Mouse (Mus musculus): ENCODE measurements at regions not wholly inside any gene's neighbourhood (a gene's known extent, or its start where the extent isn't known, plus 50 kb on each side); places are given as distances from the start of the nearest gene placed in this dataset.

DNA sequence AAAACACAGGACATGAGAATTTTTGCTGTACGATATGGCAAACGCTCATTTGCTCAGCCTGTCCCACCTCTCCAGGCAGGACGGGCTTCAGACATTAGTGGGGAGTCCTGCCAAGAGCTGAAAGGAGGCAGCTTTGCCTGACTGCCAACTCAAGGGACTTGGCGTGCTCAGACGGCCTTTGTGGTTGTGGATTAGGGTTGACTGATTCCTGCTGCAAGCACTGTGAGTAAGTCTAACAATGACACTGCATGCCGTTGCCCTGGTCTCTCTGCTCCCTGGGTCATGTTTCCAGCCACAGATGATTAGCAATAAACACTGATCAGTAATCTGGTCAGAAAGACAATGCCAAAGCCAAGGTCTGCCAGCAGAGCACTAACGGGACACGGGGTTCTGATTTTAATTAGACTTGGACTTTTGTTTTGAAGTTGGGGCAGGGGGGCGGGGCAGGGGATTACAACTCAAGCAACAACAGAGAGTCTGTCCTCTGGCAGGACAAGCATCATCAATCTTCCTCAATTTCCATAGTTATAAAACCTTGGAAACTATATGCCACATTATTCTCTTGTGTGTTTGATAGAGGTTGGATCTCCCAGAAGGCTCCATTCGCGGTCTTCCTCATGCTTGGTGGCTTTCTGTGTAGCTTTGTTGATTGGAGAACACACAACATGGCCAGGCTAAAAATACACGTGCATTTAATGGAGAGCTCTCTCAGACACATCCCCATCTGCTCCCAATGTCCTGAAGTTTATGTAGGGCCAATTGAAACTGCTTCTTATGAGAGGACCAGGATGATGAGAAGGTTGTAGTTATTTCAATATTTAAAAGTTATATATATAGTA is 486.6 kb downstream of the Ebf1 start:
- Histone ChIP-seq H3K4me2 (ENCODE audit: low read depth) (peak overlapping the region; percentile 27), H3K36me3 (ENCODE audit: control insufficient read depth, insufficient read depth) (no peaks in the 10 kb centered on the region)
- no peak for TF ChIP-seq E2F4 (IDR thresholded peaks at IDR 0.05; ENCODE audit: insufficient read depth)
- TF ChIP-seq TCF12 (IDR thresholded peaks at IDR 0.05; ENCODE audit: insufficient read depth, poor library complexity, severe bottlenecking), result no peak
- no peak for TF ChIP-seq REST (IDR thresholded peaks at IDR 0.05; ENCODE audit: insufficient read depth, insufficient read length)
- TF ChIP-seq MYOG (IDR thresholded peaks at IDR 0.05; ENCODE audit: control insufficient read depth in 1 of 3, insufficient read depth in 1 of 3, insufficient read length in 2 of 3, low read depth in 2 of 3), result no peak
- TF ChIP-seq MYOD1 (IDR thresholded peaks at IDR 0.05; ENCODE audit: control insufficient read depth in 1 of 3, insufficient read length in 2 of 3, low read depth in 2 of 3), result no peak
- TF ChIP-seq TCF3 (IDR thresholded peaks at IDR 0.05; ENCODE audit: insufficient read length, low read depth), result no peak
- no peak for TF ChIP-seq POLR2A (IDR thresholded peaks at IDR 0.05; ENCODE audit: insufficient read length, low read depth)
- TF ChIP-seq SRF (IDR thresholded peaks at IDR 0.05; ENCODE audit: control insufficient read depth, insufficient read length, low read depth), result no peak
- TF ChIP-seq MAX (IDR thresholded peaks at IDR 0.05; ENCODE audit: low read depth), result no peak
- no peak for TF ChIP-seq CEBPB (IDR thresholded peaks at IDR 0.05; ENCODE audit: insufficient read depth, poor library complexity, severe bottlenecking)
- no peak for TF ChIP-seq USF1 (IDR thresholded peaks at IDR 0.05; ENCODE audit: low read depth)
- no peak for TF ChIP-seq POLR2AphosphoS2 (IDR thresholded peaks at IDR 0.05; ENCODE audit: insufficient read length, low read depth)

DNA sequence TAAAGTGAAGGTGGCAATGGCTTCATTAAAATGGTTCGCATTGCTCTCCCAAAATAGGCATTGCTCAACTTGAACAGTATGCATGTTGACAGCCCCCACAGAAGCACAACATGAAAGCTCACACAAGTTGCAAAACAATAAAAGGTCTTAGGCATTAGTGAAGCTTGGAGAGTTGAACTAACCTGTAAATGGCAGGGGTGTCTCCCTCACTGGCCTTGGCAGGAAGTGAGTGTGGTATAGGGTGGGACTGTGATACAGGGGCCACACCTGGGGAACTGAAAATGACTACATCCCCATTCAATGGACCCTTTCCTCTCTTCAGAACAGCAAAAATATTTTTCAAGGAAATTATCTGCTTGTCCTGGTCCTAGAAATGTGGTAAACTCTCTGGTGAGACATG is 499.6 kb downstream of the Ebf1 start:
- H3K36me3 ChIP-seq (ENCODE audit: control insufficient read depth, insufficient read depth), result no peaks in the 10 kb centered on the region
- H3K79me2 ChIP-seq (ENCODE audit: control insufficient read depth, insufficient read depth), result no peaks in the 10 kb centered on the region
- no peak for TF ChIP-seq POLR2AphosphoS2 (IDR thresholded peaks at IDR 0.05; ENCODE audit: insufficient read length, low read depth)
- no peak for TF ChIP-seq REST (IDR thresholded peaks at IDR 0.05; ENCODE audit: insufficient read depth, insufficient read length)
- TF ChIP-seq TCF3 (IDR thresholded peaks at IDR 0.05; ENCODE audit: insufficient read length, low read depth), result no peak
- no peak for TF ChIP-seq USF1 (IDR thresholded peaks at IDR 0.05; ENCODE audit: low read depth)
- TF ChIP-seq POLR2A (IDR thresholded peaks at IDR 0.05; ENCODE audit: insufficient read length, low read depth), result no peak
- no peak for TF ChIP-seq MYOD1 (IDR thresholded peaks at IDR 0.05; ENCODE audit: control insufficient read depth in 1 of 3, insufficient read length in 2 of 3, low read depth in 2 of 3)
- no peak for TF ChIP-seq TCF12 (IDR thresholded peaks at IDR 0.05; ENCODE audit: insufficient read depth, poor library complexity, severe bottlenecking)
- no peak for TF ChIP-seq SRF (IDR thresholded peaks at IDR 0.05; ENCODE audit: control insufficient read depth, insufficient read length, low read depth)
- no peak for TF ChIP-seq MAX (IDR thresholded peaks at IDR 0.05; ENCODE audit: low read depth)
- no peak for TF ChIP-seq E2F4 (IDR thresholded peaks at IDR 0.05; ENCODE audit: insufficient read depth)
- TF ChIP-seq MYOG (IDR thresholded peaks at IDR 0.05; ENCODE audit: control insufficient read depth in 1 of 3, insufficient read depth in 1 of 3, insufficient read length in 2 of 3, low read depth in 2 of 3), result no peak
- no peak for TF ChIP-seq CEBPB (IDR thresholded peaks at IDR 0.05; ENCODE audit: insufficient read depth, poor library complexity, severe bottlenecking)
- H3K27me3 ChIP-seq (ENCODE audit: control insufficient read depth, insufficient read depth, insufficient read length), result no peaks in the 10 kb centered on the region
- H3K4me3 ChIP-seq, result no peak overlapping the region
- H3ac ChIP-seq (ENCODE audit: control insufficient read depth, insufficient read length), result no peak overlapping the region
- no peak overlapping the region for H3K4me2 ChIP-seq (ENCODE audit: low read depth)

More for the DNA sequence above, 486.6 kb downstream of the Ebf1 start:
- Histone ChIP-seq H3K27me3 (ENCODE audit: control insufficient read depth, insufficient read depth, insufficient read length) (no peaks in the 10 kb centered on the region), H3K4me3 (no peak overlapping the region), H3K79me2 (ENCODE audit: control insufficient read depth, insufficient read depth) (no peaks in the 10 kb centered on the region), H3ac (ENCODE audit: control insufficient read depth, insufficient read length) (no peak overlapping the region)

DNA sequence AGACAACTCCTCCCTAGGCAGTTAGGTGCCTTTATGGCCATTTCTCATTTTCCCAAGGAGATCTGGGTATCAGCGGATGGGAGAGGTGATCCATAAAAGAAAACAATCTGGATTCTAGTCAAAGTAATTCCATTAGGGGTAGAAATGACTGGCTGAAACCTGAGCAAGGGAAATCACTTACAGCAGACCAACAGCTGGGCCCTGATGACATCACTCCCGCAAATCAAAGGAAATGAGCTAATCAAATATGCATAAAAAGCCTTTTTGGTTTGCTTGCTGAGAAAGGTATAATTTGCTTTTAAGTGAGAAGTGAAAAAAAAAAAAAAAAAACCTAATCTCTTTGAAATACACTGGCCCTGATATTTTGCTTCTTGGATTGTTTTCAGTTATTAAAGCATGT is 506.2 kb downstream of the Ebf1 start:
- Histone ChIP-seq H3K4me3 (no peak overlapping the region), H3ac (ENCODE audit: control insufficient read depth, insufficient read length) (no peak overlapping the region), H3K4me2 (ENCODE audit: low read depth) (no peak overlapping the region), H3K36me3 (ENCODE audit: control insufficient read depth, insufficient read depth) (no peaks in the 10 kb centered on the region), H3K79me2 (ENCODE audit: control insufficient read depth, insufficient read depth) (no peaks in the 10 kb centered on the region), H3K27me3 (ENCODE audit: control insufficient read depth, insufficient read depth, insufficient read length) (no peaks in the 10 kb centered on the region)
- TF ChIP-seq SRF (IDR thresholded peaks at IDR 0.05; ENCODE audit: control insufficient read depth, insufficient read length, low read depth) (no peak), POLR2A (IDR thresholded peaks at IDR 0.05; ENCODE audit: insufficient read length, low read depth) (no peak), E2F4 (IDR thresholded peaks at IDR 0.05; ENCODE audit: insufficient read depth) (no peak), TCF3 (IDR thresholded peaks at IDR 0.05; ENCODE audit: insufficient read length, low read depth) (no peak), USF1 (IDR thresholded peaks at IDR 0.05; ENCODE audit: low read depth) (no peak), POLR2AphosphoS2 (IDR thresholded peaks at IDR 0.05; ENCODE audit: insufficient read length, low read depth) (no peak), TCF12 (IDR thresholded peaks at IDR 0.05; ENCODE audit: insufficient read depth, poor library complexity, severe bottlenecking) (no peak)

DNA sequence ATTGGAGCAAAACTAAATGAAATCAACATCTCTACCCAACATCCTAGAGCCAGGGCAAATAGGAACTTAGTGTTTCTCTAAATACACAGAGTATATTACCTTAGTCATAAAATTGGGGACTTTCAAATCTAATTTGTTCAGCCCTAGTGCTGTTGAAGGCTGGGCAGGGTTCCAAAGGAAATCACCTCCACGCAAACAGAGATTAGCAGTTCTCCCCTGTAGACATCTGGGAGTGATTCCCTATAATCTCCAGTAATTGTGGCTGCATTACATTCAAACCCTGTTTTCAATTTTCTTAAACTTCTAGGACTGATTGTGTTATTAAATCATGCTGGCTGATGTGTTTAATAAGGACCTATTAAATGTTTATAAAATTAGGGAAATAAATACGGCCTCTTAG is 519.7 kb downstream of the Ebf1 start:
- no peak overlapping the region for H3ac ChIP-seq (ENCODE audit: control insufficient read depth, insufficient read length)
- no peaks in the 10 kb centered on the region for H3K36me3 ChIP-seq (ENCODE audit: control insufficient read depth, insufficient read depth)
- TF ChIP-seq MAX (IDR thresholded peaks at IDR 0.05; ENCODE audit: low read depth) (no peak), MYOG (IDR thresholded peaks at IDR 0.05; ENCODE audit: control insufficient read depth in 1 of 3, insufficient read depth in 1 of 3, insufficient read length in 2 of 3, low read depth in 2 of 3) (no peak), POLR2A (IDR thresholded peaks at IDR 0.05; ENCODE audit: insufficient read length, low read depth) (no peak), USF1 (IDR thresholded peaks at IDR 0.05; ENCODE audit: low read depth) (no peak), TCF12 (IDR thresholded peaks at IDR 0.05; ENCODE audit: insufficient read depth, poor library complexity, severe bottlenecking) (no peak), MYOD1 (IDR thresholded peaks at IDR 0.05; ENCODE audit: control insufficient read depth in 1 of 3, insufficient read length in 2 of 3, low read depth in 2 of 3) (no peak), POLR2AphosphoS2 (IDR thresholded peaks at IDR 0.05; ENCODE audit: insufficient read length, low read depth) (no peak), CEBPB (IDR thresholded peaks at IDR 0.05; ENCODE audit: insufficient read depth, poor library complexity, severe bottlenecking) (no peak), E2F4 (IDR thresholded peaks at IDR 0.05; ENCODE audit: insufficient read depth) (no peak)
- H3K27me3 ChIP-seq (ENCODE audit: control insufficient read depth, insufficient read depth, insufficient read length), result no peaks in the 10 kb centered on the region
- H3K4me2 ChIP-seq (ENCODE audit: low read depth), result no peak overlapping the region
- H3K4me3 ChIP-seq, result no peak overlapping the region
- H3K79me2 ChIP-seq (ENCODE audit: control insufficient read depth, insufficient read depth), result no peaks in the 10 kb centered on the region
